Mouse (Mus musculus) heart, postnatal 4 days (tissue): Measurements from ENCODE around the gene Slc25a23. TPM values are rescaled to one million over a fixed set of nuclear protein-coding genes. Genes with fewer than 3 reads are reported as not detected.

Experiments
- DNase-seq: peaks from one replicate; pipeline ENCODE4 v3.0.0; 2021
- total RNA-seq, 2 experiments: library from RNA; stranded (reverse); gene quantifications; 2 replicates each; pipeline ENCODE4 v1.2.3; 2021

Gene Slc25a23
- total RNA-seq, 2 experiments from 2014 or later = 78.3 to 81.6 TPM

GRCm38 (mm10) chr17:57012245-57012795 is 47.3 kb downstream of the Slc25a23 start:
- DNase-seq = no peak

GRCm38 (mm10) chr17:57011236-57012141 is 48.2 kb downstream of the Slc25a23 start, which contains the start of the genes Gtf2f1 and Gm17949:
Gene Gtf2f1, minus strand, starts transcription at chr17:57011288.
Gene Gm17949, plus strand, starts transcription at chr17:57011469.
- peak; percentile 92 for DNase-seq

GRCm38 (mm10) chr17:57010911-57011235 is 48.8 kb downstream of the Slc25a23 start:
- DNase-seq = no peak

GRCm38 (mm10) chr17:57007137-57007905 is 52.3 kb downstream of the Slc25a23 start:
- DNase-seq = peak; percentile 38

GRCm38 (mm10) chr17:57003994-57004393 is 55.7 kb downstream of the Slc25a23 start:
- DNase-seq = no peak

- peak; percentile 36 for DNase-seq
Observed at GRCm38 (mm10) chr17:57001228-57001627, 58.4 kb downstream of the Slc25a23 start.

GRCm38 (mm10) chr17:56999968-57000609 is 59.6 kb downstream of the Slc25a23 start, which contains the start of gene Pspn:
Gene Pspn, minus strand, starts transcription at chr17:57000018.
- DNase-seq = no peak

GRCm38 (mm10) chr17:56999414-56999813 is 60.2 kb downstream of the Slc25a23 start:
- no peak for DNase-seq

- DNase-seq = peak; percentile 95
Observed at GRCm38 (mm10) chr17:56997029-56997667, 62.5 kb downstream of the Slc25a23 start, which contains the start of gene Alkbh7. Gene Alkbh7, plus strand, starts transcription at chr17:56997339.

- no peak for DNase-seq
Observed at GRCm38 (mm10) chr17:56996506-56996905, 63.2 kb downstream of the Slc25a23 start.

- DNase-seq = no peak
Observed at GRCm38 (mm10) chr17:56995046-56995445, 64.6 kb downstream of the Slc25a23 start.

Other genes starting within 250 kb of the Slc25a23 start
- 1 to 10 TPM; 8.1 to 9.3 TPM for gene Rfx2, start 228.8 kb downstream of the Slc25a23 start, total RNA-seq
- not detected for gene Acsbg2, start 185.4 kb downstream of the Slc25a23 start, total RNA-seq
- gene 1700061G19Rik, start 184.4 kb downstream of the Slc25a23 start, total RNA-seq = under 1 TPM; 0.16 to 0.21 TPM
- gene Mllt1, start 124.4 kb downstream of the Slc25a23 start, total RNA-seq = 10 to 100 TPM; 40.5 to 41.6 TPM
- not detected for gene Acer1, start 77.7 kb downstream of the Slc25a23 start, total RNA-seq
- 10 to 100 TPM; 55.1 to 60.7 TPM for gene Clpp, start 69.6 kb downstream of the Slc25a23 start, total RNA-seq
- 10 to 100 TPM; 42.3 to 49.3 TPM for gene Alkbh7, start 62.5 kb downstream of the Slc25a23 start, total RNA-seq
- not detected for gene Pspn, start 59.8 kb downstream of the Slc25a23 start, total RNA-seq
- 10 to 100 TPM; 36.0 to 36.9 TPM for gene Gtf2f1, start 48.6 kb downstream of the Slc25a23 start, total RNA-seq
- gene Gm17949, start 48.4 kb downstream of the Slc25a23 start, total RNA-seq = not detected
- gene Khsrp, start 28.3 kb downstream of the Slc25a23 start, total RNA-seq = 100 to 1,000 TPM; 112 to 113 TPM
- gene Slc25a41, start 18.2 kb downstream of the Slc25a23 start, total RNA-seq = not detected
- gene Crb3, start 758 bp downstream of the Slc25a23 start, total RNA-seq = under 1 TPM in 1 of 2 experiments, not detected in 1; 0.47 TPM
- gene Dennd1c, start 18.7 kb upstream of the Slc25a23 start, total RNA-seq = under 1 TPM; 0.69 to 0.70 TPM
- 1 to 10 TPM; 5.9 to 6.7 TPM for gene Tubb4a, start 27.9 kb upstream of the Slc25a23 start, total RNA-seq
- under 1 TPM; 0.48 to 0.61 TPM for gene Tnfsf9, start 45.5 kb upstream of the Slc25a23 start, total RNA-seq
- not detected for gene Cd70, start 89.9 kb upstream of the Slc25a23 start, total RNA-seq
- gene Tnfsf14, start 134.3 kb upstream of the Slc25a23 start, total RNA-seq = not detected
- 10 to 100 TPM; 60.1 to 79.6 TPM for gene C3, start 168.3 kb upstream of the Slc25a23 start, total RNA-seq
- gene Gpr108, start 188.6 kb upstream of the Slc25a23 start, total RNA-seq = 10 to 100 TPM; 19.5 to 20.4 TPM
- gene Trip10, start 189.6 kb upstream of the Slc25a23 start, total RNA-seq = 10 to 100 TPM; 45.6 to 46.9 TPM
- gene Vav1, start 219.2 kb upstream of the Slc25a23 start, total RNA-seq = 1 to 10 TPM; 1.0 to 1.4 TPM